8 mouse cellular contexts compared by ENCODE assay signal in genomic region chr1:193673236-193673830, GRCm38 (mm10).
DNase-seq lines count a peak whose midpoint lies in the region; ATAC-seq lines count a peak whose summit lies in the region.

No protein-coding gene starts in this region.

- DNase-seq in limb, embryonic 11.5 days (ENCODE audit: low spot score): peak; percentile 48
- DNase-seq in limb, embryonic 10.5 days (ENCODE audit: low spot score): no peak
- peak; percentile 27 for DNase-seq in adrenal gland, postnatal 10 days
- DNase-seq in embryo, embryonic 11.5 days (ENCODE audit: low read depth, low spot score): peak; percentile 13
- DNase-seq in induced T-regulatory cell, adult 2 months (ENCODE audit: low read depth): peak; percentile 6
- peak; percentile 17 for DNase-seq in right cerebral cortex, postnatal 25 days
- DNase-seq in ovary, adult 18-20 months (ENCODE audit: low spot score): no peak

- H3K27me3 ChIP-seq in limb, embryonic 11.5 days (ENCODE audit: control insufficient read depth, insufficient read depth, low read length): no peaks in the 10 kb centered on the region
- no peaks in the 10 kb centered on the region for H3K27me3 ChIP-seq in limb, embryonic 10.5 days (ENCODE audit: low read depth, poor library complexity, severe bottlenecking)
- no peaks in the 10 kb centered on the region for H3K27me3 ChIP-seq in liver, embryonic 12.5 days (replicated peaks)

- H3K9ac ChIP-seq in limb, embryonic 11.5 days (ENCODE audit: low read length): no peak overlapping the region
- no peak overlapping the region for H3K9ac ChIP-seq in liver, embryonic 12.5 days

- H3K9me3 ChIP-seq in limb, embryonic 11.5 days (ENCODE audit: control insufficient read depth, low read length): no peaks in the 10 kb centered on the region
- H3K9me3 ChIP-seq in limb, embryonic 10.5 days (replicated peaks): no peaks in the 10 kb centered on the region
- no peaks in the 10 kb centered on the region for H3K9me3 ChIP-seq in liver, embryonic 12.5 days (replicated peaks)

- H3K4me2 ChIP-seq in limb, embryonic 11.5 days (ENCODE audit: low read depth, severe bottlenecking): no peak overlapping the region
- no peak overlapping the region for H3K4me2 ChIP-seq in liver, embryonic 12.5 days

- no peak overlapping the region for H3K4me3 ChIP-seq in limb, embryonic 11.5 days (ENCODE audit: low read depth, low read length)
- H3K4me3 ChIP-seq in limb, embryonic 10.5 days: no peak overlapping the region
- no peak overlapping the region for H3K4me3 ChIP-seq in liver, embryonic 12.5 days

- no peaks in the 10 kb centered on the region for H3K36me3 ChIP-seq in limb, embryonic 11.5 days (ENCODE audit: control insufficient read depth, insufficient read depth, low read length)
- no peaks in the 10 kb centered on the region for H3K36me3 ChIP-seq in limb, embryonic 10.5 days
- no peaks in the 10 kb centered on the region for H3K36me3 ChIP-seq in liver, embryonic 12.5 days

- no peaks in the 10 kb centered on the region for H3K4me1 ChIP-seq in limb, embryonic 11.5 days (ENCODE audit: control insufficient read depth, insufficient read depth, low read length)
- no peaks in the 10 kb centered on the region; the same call in 1 of the 2 replicates for H3K4me1 ChIP-seq in limb, embryonic 10.5 days
- no peaks in the 10 kb centered on the region for H3K4me1 ChIP-seq in liver, embryonic 12.5 days

- no peak for ATAC-seq in limb, embryonic 11.5 days (ENCODE audit: insufficient number of reproducible peaks, low FRiP score, low TSS enrichment, low read depth)
- ATAC-seq in liver, embryonic 12.5 days: 0 out of 2 replicates have a peak, but pooled peaks have one; percentile 35

- WGBS in limb, embryonic 11.5 days: 39% methylated on average over 3 of the region's 3 CpGs
- WGBS in limb, embryonic 10.5 days: 31% methylated on average over 3 of the region's 3 CpGs
- WGBS in liver, embryonic 12.5 days (ENCODE audit: insufficient replicate concordance): 19% methylated on average over 3 of the region's 3 CpGs

- no peak overlapping the region for H3K27ac ChIP-seq in limb, embryonic 11.5 days (replicated peaks; ENCODE audit: low read depth, low read length)
- no peak overlapping the region for H3K27ac ChIP-seq in limb, embryonic 10.5 days
- H3K27ac ChIP-seq in liver, embryonic 12.5 days: no peak overlapping the region

Comparison
In these comparisons a context has a peak if more than half of its experiments do, and no peak if none do; other contexts are left out.
1. DNase-seq: peak in limb, embryonic 11.5 days (single experiment), adrenal gland, postnatal 10 days (single experiment), embryo, embryonic 11.5 days (single experiment), induced T-regulatory cell, adult 2 months (single experiment) and right cerebral cortex, postnatal 25 days (single experiment); none in limb, embryonic 10.5 days (single experiment) and ovary, adult 18-20 months (single experiment).